Mouse (Mus musculus) neural tube, embryonic 15.5 days (tissue): ENCODE measurements at regions not wholly inside any gene's neighbourhood (a gene's known extent, or its start where the extent isn't known, plus 50 kb on each side); places are given as distances from the start of the nearest gene placed in this dataset.

Experiments
- ATAC-seq: fragments of 200-750 bp; cut with Nextera tagmentation; 2 replicates; pipeline ENCODE4 v1.8.0; 2017; ENCODE audit warnings: mild to moderate bottlenecking, moderate TSS enrichment, moderate library complexity; ENCODE audit not compliant: low FRiP score
- H3K27ac ChIP-seq: fragments of 300-500 bp; sonication (generic); replicated peaks from 2 replicates; pipeline ENCODE4 v1.5.1; 2015; ENCODE audit warnings: mild to moderate bottlenecking, inconsistent platforms
- H3K27me3 ChIP-seq: fragments of 300-500 bp; sonication (generic); replicated peaks from 2 replicates; pipeline ENCODE4 v1.6.1; 2015; ENCODE audit warnings: inconsistent platforms
- H3K36me3 ChIP-seq: fragments of 300-500 bp; sonication (generic); 2 replicates; pipeline ENCODE4 v1.6.1; 2015; ENCODE audit warnings: inconsistent platforms
- H3K4me1 ChIP-seq: fragments of 300-500 bp; sonication (generic); 2 replicates; pipeline ENCODE4 v1.6.1; 2015; ENCODE audit warnings: inconsistent platforms
- H3K4me2 ChIP-seq: fragments of 300-500 bp; sonication (generic); 2 replicates; pipeline ENCODE4 v1.6.1; 2015; ENCODE audit warnings: inconsistent platforms, mild to moderate bottlenecking, moderate library complexity
- H3K4me3 ChIP-seq: fragments of 300-500 bp; sonication (generic); replicated peaks from 2 replicates; pipeline ENCODE4 v1.5.1; 2015; ENCODE audit warnings: mild to moderate bottlenecking, inconsistent platforms
- H3K9ac ChIP-seq: fragments of 300-500 bp; sonication (generic); replicated peaks from 2 replicates; pipeline ENCODE4 v1.6.1; 2015; ENCODE audit warnings: mild to moderate bottlenecking, inconsistent platforms
- H3K9me3 ChIP-seq: fragments of 300-500 bp; sonication (generic); replicated peaks from 2 replicates; pipeline ENCODE4 v1.6.1; 2016; ENCODE audit warnings: inconsistent platforms
- WGBS: fragments of 180-500 bp; shearing (Covaris S2); methylation state at CpG from one replicate; pipeline ENCODE4 v1.1.7; 2015; ENCODE audit warnings: mixed read lengths; 5-methylcytosine and 5-hydroxymethylcytosine counted together

GRCm38 (mm10) chr9:69899371-69899770, 89.9 kb upstream of the Bnip2 start:
- peak overlapping the region; percentile 41 for H3K4me2 ChIP-seq
- no peak overlapping the region for H3K27ac ChIP-seq
- H3K27me3 ChIP-seq, result peaks cover 11% of the 10 kb centered on the region; the same call in 1 of the 2 replicates
- WGBS, result 8% methylated on average over 11 of the region's 11 CpGs
- 0 out of 2 replicates have a peak overlapping the region, but pooled peaks have one; percentile 4 for H3K4me3 ChIP-seq
- H3K9ac ChIP-seq, result no peak overlapping the region
- no peak for ATAC-seq
- H3K36me3 ChIP-seq, result no peaks in the 10 kb centered on the region
- H3K4me1 ChIP-seq, result peaks cover 11% of the 10 kb centered on the region
- H3K9me3 ChIP-seq, result no peaks in the 10 kb centered on the region

GRCm38 (mm10) chr9:69900871-69901270, 88.4 kb upstream of the Bnip2 start:
- no peaks in the 10 kb centered on the region for H3K36me3 ChIP-seq
- no peak for ATAC-seq

GRCm38 (mm10) chr9:69907123-69907945, 81.9 kb upstream of the Bnip2 start:
- WGBS, result 6% methylated on average over 21 of the region's 21 CpGs
- H3K4me2 ChIP-seq, result peak overlapping the region; percentile 50
- H3K4me1 ChIP-seq, result peaks cover 12% of the 10 kb centered on the region
- H3K36me3 ChIP-seq, result no peaks in the 10 kb centered on the region
- no peaks in the 10 kb centered on the region for H3K9me3 ChIP-seq
- H3K9ac ChIP-seq, result peak overlapping the region; percentile 24; the same call in 1 of the 2 replicates
- peak; percentile 79 for ATAC-seq
- peaks cover 19% of the 10 kb centered on the region for H3K27me3 ChIP-seq
- H3K27ac ChIP-seq, result peak overlapping the region; percentile 56
- 0 out of 2 replicates have a peak overlapping the region, but pooled peaks have one; percentile 19 for H3K4me3 ChIP-seq

More at GRCm38 (mm10) chr9:69900871-69901270, 88.4 kb upstream of the Bnip2 start:
- Histone ChIP-seq H3K4me3 (no peak overlapping the region), H3K4me2 (no peak overlapping the region), H3K27ac (no peak overlapping the region), H3K27me3 (peaks cover 14% of the 10 kb centered on the region), H3K9ac (no peak overlapping the region), H3K4me1 (peaks cover 11% of the 10 kb centered on the region), H3K9me3 (no peaks in the 10 kb centered on the region)
- 65% methylated on average over 6 of the region's 6 CpGs for WGBS

DNA sequence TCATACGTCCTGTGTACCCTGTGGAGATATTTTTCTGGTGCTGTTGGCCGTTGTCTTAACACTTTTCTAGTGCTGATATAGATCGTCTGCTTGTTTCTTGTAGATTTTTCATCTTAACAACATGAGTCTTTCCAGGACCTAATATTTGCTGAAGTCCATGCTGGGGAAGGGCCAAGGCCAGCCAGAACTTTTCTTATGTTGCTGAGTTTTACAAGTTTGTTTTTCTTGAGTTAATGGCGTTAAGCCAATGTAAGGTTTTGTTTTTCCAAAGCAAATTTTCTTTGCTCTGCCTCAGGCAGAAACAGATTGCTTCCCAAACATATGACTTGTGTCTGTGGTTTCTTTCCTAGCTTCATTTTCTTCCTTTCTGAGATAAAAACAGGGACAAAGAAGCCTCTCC, 78.6 kb upstream of the Bnip2 start:
- no peaks in the 10 kb centered on the region for H3K36me3 ChIP-seq
- no peaks in the 10 kb centered on the region for H3K9me3 ChIP-seq
- no peak overlapping the region for H3K4me3 ChIP-seq
- H3K9ac ChIP-seq, result no peak overlapping the region
- peaks cover 12% of the 10 kb centered on the region for H3K4me1 ChIP-seq
- no peak for ATAC-seq
- peaks cover 15% of the 10 kb centered on the region for H3K27me3 ChIP-seq
- no peak overlapping the region for H3K4me2 ChIP-seq
- no peak overlapping the region for H3K27ac ChIP-seq
- WGBS, result 80% methylated on average over 4 of the region's 4 CpGs

- no peak overlapping the region for H3K4me3 ChIP-seq
- WGBS, result 70% methylated on average over 2 of the region's 2 CpGs
- no peaks in the 10 kb centered on the region for H3K36me3 ChIP-seq
- no peak for ATAC-seq
- no peaks in the 10 kb centered on the region for H3K4me1 ChIP-seq
- no peak overlapping the region for H3K4me2 ChIP-seq
- no peaks in the 10 kb centered on the region for H3K9me3 ChIP-seq
- no peak overlapping the region for H3K9ac ChIP-seq
- no peaks in the 10 kb centered on the region for H3K27me3 ChIP-seq
- no peak overlapping the region for H3K27ac ChIP-seq
Measured at GRCm38 (mm10) chr9:69928126-69928525, 61.1 kb upstream of the Bnip2 start.

GRCm38 (mm10) chr9:69937863-69938262, 51.4 kb upstream of the Bnip2 start:
- Histone ChIP-seq H3K27ac (no peak overlapping the region), H3K9me3 (no peaks in the 10 kb centered on the region), H3K9ac (no peak overlapping the region), H3K36me3 (no peaks in the 10 kb centered on the region), H3K4me2 (no peak overlapping the region), H3K4me1 (no peaks in the 10 kb centered on the region), H3K27me3 (peaks cover 3% of the 10 kb centered on the region; the same call in 1 of the 2 replicates), H3K4me3 (no peak overlapping the region)
- ATAC-seq, result no peak
- 74% methylated on average over 3 of the region's 3 CpGs for WGBS
